Mouse (Mus musculus): ENCODE results near the gene Pstpip1.

Pstpip1 gene

GRCm38 (mm10) chr9:56146326-56146923 is 56.7 kb downstream of the Pstpip1 start:
- no peak for DNase-seq (ENCODE audit: extremely low spot score, low read depth, low spot score)

- DNase-seq (ENCODE audit: extremely low spot score, low read depth, low spot score) = no peak
Observed at GRCm38 (mm10) chr9:56151745-56152481, 62.2 kb downstream of the Pstpip1 start.

GRCm38 (mm10) chr9:56152482-56153007 is 62.8 kb downstream of the Pstpip1 start:
- DNase-seq (ENCODE audit: extremely low spot score, low read depth, low spot score) = no peak

GRCm38 (mm10) chr9:56154572-56154971 is 64.8 kb downstream of the Pstpip1 start:
- no peak for DNase-seq (ENCODE audit: extremely low spot score, low read depth, low spot score)

GRCm38 (mm10) chr9:56158077-56158476 is 68.3 kb downstream of the Pstpip1 start:
- DNase-seq (ENCODE audit: extremely low spot score, low read depth, low spot score) = no peak

GRCm38 (mm10) chr9:56159456-56159855 is 69.7 kb downstream of the Pstpip1 start:
- no peak for DNase-seq (ENCODE audit: extremely low spot score, low read depth, low spot score)

GRCm38 (mm10) chr9:56160341-56161141 is 70.8 kb downstream of the Pstpip1 start:
- DNase-seq (ENCODE audit: extremely low spot score, low read depth, low spot score) = peak; percentile 37

- no peak for DNase-seq (ENCODE audit: extremely low spot score, low read depth, low spot score)
Observed at GRCm38 (mm10) chr9:56165377-56165776, 75.6 kb downstream of the Pstpip1 start, which contains the start of gene Tspan3. Tspan3 (minus strand) TSS chr9:56165477.

- no peak for DNase-seq (ENCODE audit: extremely low spot score, low read depth, low spot score)
Observed at GRCm38 (mm10) chr9:56166161-56166560, 76.4 kb downstream of the Pstpip1 start.

GRCm38 (mm10) chr9:56167690-56168089 is 77.9 kb downstream of the Pstpip1 start:
- DNase-seq (ENCODE audit: extremely low spot score, low read depth, low spot score) = no peak

- DNase-seq (ENCODE audit: extremely low spot score, low read depth, low spot score) = no peak
Observed at GRCm38 (mm10) chr9:56175316-56175715, 85.6 kb downstream of the Pstpip1 start.

- no peak for DNase-seq (ENCODE audit: extremely low spot score, low read depth, low spot score)
Observed at GRCm38 (mm10) chr9:56177354-56177753, 87.6 kb downstream of the Pstpip1 start.

Data from hindlimb bud, embryonic 11.5 days (tissue).